Mouse (Mus musculus): ENCODE results near the gene Eno2. TPM values are rescaled to one million over a fixed set of nuclear protein-coding genes. Genes with fewer than 3 reads are reported as not detected.
A peak's percentile ranks its signal among the peaks of the same experiment; 100 is the strongest.

The Eno2 gene
- polyA plus RNA-seq, 1 experiment from 2014 or later, result 5.4 TPM

- H3K9me3 ChIP-seq, result no peaks in the 10 kb centered on the region
- H3K4me3 ChIP-seq, result peak overlapping the region; percentile 77
- peaks cover 51% of the 10 kb centered on the region for H3K4me1 ChIP-seq (replicated peaks)
- DNase-seq (ENCODE audit: low spot score), result no peak
- H3K36me3 ChIP-seq, result peaks cover 29% of the 10 kb centered on the region
- WGBS, result under 1% methylated on average over 29 of the region's 29 CpGs
- no peaks in the 10 kb centered on the region for H3K27me3 ChIP-seq (ENCODE audit: insufficient read depth, poor library complexity, severe bottlenecking)
- H3K27ac ChIP-seq, result peak overlapping the region; percentile 99
Observed at GRCm38 (mm10) chr6:124740211-124740887, 29.1 kb downstream of the Eno2 start.

DNA sequence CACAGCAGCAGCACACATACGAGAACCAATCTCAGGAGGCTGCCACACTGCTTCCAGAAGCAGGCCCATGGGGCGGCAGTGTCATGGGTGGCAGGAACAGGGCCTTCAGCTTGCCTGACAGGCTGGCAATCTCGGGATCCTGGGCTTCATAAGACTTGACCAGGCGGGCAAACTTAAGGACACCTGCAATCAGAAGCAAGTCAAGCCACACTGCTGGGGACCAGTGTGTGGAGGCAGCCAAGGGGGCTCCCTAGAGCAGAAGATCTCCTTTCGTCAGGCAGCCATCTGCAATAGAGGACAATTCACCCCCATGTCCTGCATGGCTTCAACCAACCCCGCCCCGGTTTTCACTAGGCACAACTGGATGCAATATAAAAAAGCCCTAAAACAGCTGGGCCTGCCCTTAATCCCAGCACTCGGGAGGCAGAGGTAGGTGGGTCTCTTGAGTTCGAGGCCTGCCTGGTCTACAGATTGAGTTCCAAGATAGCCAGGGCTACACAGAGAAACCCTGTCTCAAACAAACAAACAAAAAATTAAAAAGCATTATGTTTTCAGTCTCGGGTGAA lies 30.2 kb downstream of the Eno2 start:
- DNase-seq (ENCODE audit: low spot score), result no peak
- peaks cover 43% of the 10 kb centered on the region for H3K4me1 ChIP-seq (replicated peaks)
- H3K4me3 ChIP-seq, result peak overlapping the region; percentile 77
- peak overlapping the region; percentile 99 for H3K27ac ChIP-seq
- H3K36me3 ChIP-seq, result peaks cover 19% of the 10 kb centered on the region
- no peaks in the 10 kb centered on the region for H3K27me3 ChIP-seq (ENCODE audit: insufficient read depth, poor library complexity, severe bottlenecking)
- WGBS, result 88% methylated on average over 10 of the region's 10 CpGs
- H3K9me3 ChIP-seq, result no peaks in the 10 kb centered on the region

DNA sequence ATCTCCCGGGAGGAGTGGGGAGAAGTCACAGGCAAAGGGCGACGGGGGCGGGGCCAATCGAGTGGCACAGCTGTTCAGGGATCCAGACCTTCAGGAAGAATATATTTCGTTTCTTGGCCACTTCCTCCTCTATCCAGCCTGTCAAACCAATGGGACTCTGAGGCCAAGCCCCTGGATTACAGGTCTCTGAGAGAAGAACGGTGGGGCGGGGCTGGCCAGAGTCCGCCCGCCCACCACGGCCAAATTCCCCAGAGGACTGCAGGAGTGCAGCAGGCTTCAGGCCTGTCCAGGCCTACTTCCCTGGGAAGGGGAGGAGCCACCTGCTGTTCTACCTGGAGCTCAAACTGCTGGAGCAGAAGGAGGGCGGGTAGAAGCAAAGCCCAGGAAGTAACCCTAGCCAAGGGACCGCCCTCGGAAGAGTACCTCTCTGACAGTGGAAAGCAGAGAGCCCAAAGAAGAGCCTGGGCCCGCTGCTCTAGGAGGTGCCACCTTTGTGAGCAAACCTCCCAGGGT lies 30.9 kb downstream of the Eno2 start, which contains the start of gene Ptpn6:
Ptpn6 (minus strand) TSS at position 204 of the 513 bp plus-strand sequence.
- Histone ChIP-seq H3K9me3 (no peaks in the 10 kb centered on the region), H3K36me3 (peaks cover 11% of the 10 kb centered on the region), H3K4me1 (replicated peaks) (peaks cover 43% of the 10 kb centered on the region), H3K27me3 (ENCODE audit: insufficient read depth, poor library complexity, severe bottlenecking) (no peaks in the 10 kb centered on the region), H3K27ac (peak within 1 kb of the TSS; percentile 99), H3K4me3 (peak within 1 kb of the TSS; percentile 77)
- 25% methylated on average over 15 of the region's 15 CpGs for WGBS
- peak; percentile 35 for DNase-seq (ENCODE audit: low spot score)

GRCm38 (mm10) chr6:124737040-124737439 lies 32.4 kb downstream of the Eno2 start:
- Histone ChIP-seq H3K9me3 (no peaks in the 10 kb centered on the region), H3K27me3 (ENCODE audit: insufficient read depth, poor library complexity, severe bottlenecking) (no peaks in the 10 kb centered on the region), H3K4me1 (replicated peaks) (peaks cover 41% of the 10 kb centered on the region), H3K4me3 (no peak overlapping the region), H3K27ac (no peak overlapping the region), H3K36me3 (no peaks in the 10 kb centered on the region)
- 92% methylated on average over 11 of the region's 11 CpGs for WGBS
- DNase-seq (ENCODE audit: low spot score), result no peak

GRCm38 (mm10) chr6:124734417-124734816 lies 35.1 kb downstream of the Eno2 start:
- no peaks in the 10 kb centered on the region for H3K36me3 ChIP-seq
- no peak overlapping the region for H3K4me3 ChIP-seq
- 89% methylated on average over 3 of the region's 3 CpGs for WGBS
- no peak for DNase-seq (ENCODE audit: low spot score)
- no peaks in the 10 kb centered on the region for H3K27me3 ChIP-seq (ENCODE audit: insufficient read depth, poor library complexity, severe bottlenecking)
- peaks cover 24% of the 10 kb centered on the region for H3K4me1 ChIP-seq (replicated peaks)
- H3K27ac ChIP-seq, result no peak overlapping the region
- no peaks in the 10 kb centered on the region for H3K9me3 ChIP-seq

DNA sequence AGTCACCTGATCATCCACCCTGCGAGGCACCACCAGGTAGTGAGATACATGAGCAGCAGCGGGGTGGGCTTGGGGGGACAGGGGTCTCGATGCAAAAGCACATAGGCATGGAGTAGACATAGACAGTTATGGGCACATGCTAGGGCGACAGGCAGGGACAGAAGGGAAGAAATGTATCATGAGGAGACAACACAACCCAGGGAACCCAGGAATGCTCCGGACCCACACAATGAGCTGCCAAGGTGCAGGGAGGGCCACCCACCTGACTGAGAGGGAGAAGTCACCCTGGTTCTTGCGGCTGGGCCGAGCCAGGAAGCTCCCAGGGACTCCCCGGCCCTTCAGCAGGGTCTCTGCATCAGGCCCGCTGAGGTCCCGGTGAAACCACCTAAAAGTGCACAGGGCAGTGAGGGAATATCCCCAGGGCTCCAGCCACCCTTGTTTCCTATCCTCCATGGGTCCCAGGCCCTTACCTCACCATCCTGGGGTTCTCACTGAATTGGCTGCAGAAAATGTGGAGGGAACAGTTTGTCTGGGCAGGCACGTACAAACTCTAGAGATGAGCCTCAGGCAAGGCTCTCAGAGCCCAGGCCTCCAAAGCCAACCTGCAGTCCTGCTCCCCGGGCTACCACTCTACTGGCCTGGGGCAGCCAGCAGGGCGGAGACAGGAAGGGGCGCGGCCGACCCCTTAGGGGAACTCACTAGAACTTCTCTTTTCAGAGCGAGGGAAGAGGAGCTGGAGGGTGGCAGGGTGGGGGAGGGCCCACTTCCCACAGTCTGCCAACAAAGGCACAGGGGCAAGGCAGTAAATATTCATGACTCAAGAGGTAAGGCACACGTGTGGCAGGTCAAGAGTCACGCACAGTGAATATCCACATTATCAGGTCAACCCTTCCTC lies 36.8 kb downstream of the Eno2 start:
- Histone ChIP-seq H3K4me3 (0 out of 2 replicates have a peak overlapping the region, but pooled peaks have one; percentile 2), H3K27ac (peak overlapping the region; percentile 75), H3K36me3 (no peaks in the 10 kb centered on the region), H3K27me3 (ENCODE audit: insufficient read depth, poor library complexity, severe bottlenecking) (no peaks in the 10 kb centered on the region), H3K4me1 (replicated peaks) (peaks cover 21% of the 10 kb centered on the region), H3K9me3 (no peaks in the 10 kb centered on the region)
- DNase-seq (ENCODE audit: low spot score), result no peak
- 49% methylated on average over 19 of the region's 19 CpGs for WGBS

GRCm38 (mm10) chr6:124731038-124731437 lies 38.4 kb downstream of the Eno2 start:
- H3K9me3 ChIP-seq, result no peaks in the 10 kb centered on the region
- no peak for DNase-seq (ENCODE audit: low spot score)
- WGBS, result 88% methylated on average over 7 of the region's 7 CpGs
- H3K4me3 ChIP-seq, result no peak overlapping the region
- H3K36me3 ChIP-seq, result no peaks in the 10 kb centered on the region
- H3K27ac ChIP-seq, result no peak overlapping the region
- H3K27me3 ChIP-seq (ENCODE audit: insufficient read depth, poor library complexity, severe bottlenecking), result no peaks in the 10 kb centered on the region
- H3K4me1 ChIP-seq (replicated peaks), result peaks cover 24% of the 10 kb centered on the region

- H3K36me3 ChIP-seq, result no peaks in the 10 kb centered on the region
Observed at GRCm38 (mm10) chr6:124729850-124730705, 39.4 kb downstream of the Eno2 start.

DNA sequence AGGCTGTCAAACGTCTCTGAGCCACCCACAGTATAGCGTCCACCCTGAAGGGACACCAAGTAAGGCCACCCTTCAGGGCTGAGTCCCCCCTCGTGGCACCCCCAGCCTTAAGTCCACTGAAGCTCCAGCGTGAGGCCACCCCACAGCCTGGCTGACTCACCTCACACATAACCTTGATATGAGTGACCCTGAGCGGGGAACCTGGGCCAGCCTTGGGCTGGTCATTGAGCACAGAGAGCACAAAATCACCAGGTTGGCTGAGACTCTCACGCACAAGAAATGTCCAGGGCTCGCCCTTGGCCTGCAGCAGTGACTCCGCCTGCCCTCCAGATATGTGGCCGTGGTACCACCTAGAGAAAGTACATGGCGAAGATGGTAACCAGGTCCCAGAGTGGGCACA lies 40.9 kb downstream of the Eno2 start:
- Histone ChIP-seq H3K4me3 (no peak overlapping the region), H3K27me3 (ENCODE audit: insufficient read depth, poor library complexity, severe bottlenecking) (no peaks in the 10 kb centered on the region), H3K27ac (no peak overlapping the region), H3K36me3 (no peaks in the 10 kb centered on the region), H3K4me1 (replicated peaks) (peaks cover 24% of the 10 kb centered on the region), H3K9me3 (no peaks in the 10 kb centered on the region)
- 86% methylated on average over 10 of the region's 10 CpGs for WGBS
- DNase-seq (ENCODE audit: low spot score), result no peak

More at GRCm38 (mm10) chr6:124729850-124730705, 39.4 kb downstream of the Eno2 start:
- Histone ChIP-seq H3K27me3 (ENCODE audit: insufficient read depth, poor library complexity, severe bottlenecking) (no peaks in the 10 kb centered on the region), H3K4me1 (replicated peaks) (peaks cover 24% of the 10 kb centered on the region), H3K27ac (no peak overlapping the region), H3K9me3 (no peaks in the 10 kb centered on the region), H3K4me3 (no peak overlapping the region)
- 87% methylated on average over 8 of the region's 8 CpGs for WGBS
- DNase-seq (ENCODE audit: low spot score), result no peak

GRCm38 (mm10) chr6:124724472-124724871 lies 45.0 kb downstream of the Eno2 start:
- Histone ChIP-seq H3K9me3 (no peaks in the 10 kb centered on the region), H3K4me1 (replicated peaks) (peaks cover 23% of the 10 kb centered on the region), H3K27ac (no peak overlapping the region), H3K27me3 (ENCODE audit: insufficient read depth, poor library complexity, severe bottlenecking) (no peaks in the 10 kb centered on the region), H3K36me3 (no peaks in the 10 kb centered on the region), H3K4me3 (no peak overlapping the region)
- DNase-seq (ENCODE audit: low spot score), result no peak
- WGBS, result 87% methylated on average over 10 of the region's 10 CpGs

- no peak for DNase-seq (ENCODE audit: low spot score)
- Histone ChIP-seq H3K36me3 (no peaks in the 10 kb centered on the region), H3K9me3 (no peaks in the 10 kb centered on the region), H3K27me3 (ENCODE audit: insufficient read depth, poor library complexity, severe bottlenecking) (no peaks in the 10 kb centered on the region), H3K4me1 (replicated peaks) (peaks cover 30% of the 10 kb centered on the region), H3K4me3 (no peak overlapping the region), H3K27ac (no peak overlapping the region)
- 85% methylated on average over 8 of the region's 8 CpGs for WGBS
Observed at GRCm38 (mm10) chr6:124723541-124723940, 45.9 kb downstream of the Eno2 start.

GRCm38 (mm10) chr6:124722876-124723473 lies 46.5 kb downstream of the Eno2 start:
- Histone ChIP-seq H3K27ac (no peak overlapping the region), H3K4me3 (no peak overlapping the region), H3K9me3 (no peaks in the 10 kb centered on the region), H3K36me3 (peaks cover 1% of the 10 kb centered on the region; the same call in 1 of the 2 replicates), H3K4me1 (replicated peaks) (peaks cover 27% of the 10 kb centered on the region), H3K27me3 (ENCODE audit: insufficient read depth, poor library complexity, severe bottlenecking) (no peaks in the 10 kb centered on the region)
- no peak for DNase-seq (ENCODE audit: low spot score)
- 87% methylated on average over 6 of the region's 6 CpGs for WGBS

Data from hindbrain, embryonic 10.5 days (tissue).